Mouse (Mus musculus): ENCODE measurements around the gene Cdkn2c.

GRCm38 (mm10) chr4:109670213-109670612 is 3.2 kb upstream of the Cdkn2c start:
- TF ChIP-seq CTCF (conservative IDR thresholded peaks at IDR 0.05; ENCODE audit: low read length) (no peak; the same call in 1 of the 2 replicates), POU5F1 (IDR thresholded peaks at IDR 0.05; ENCODE audit: borderline replicate concordance, low read length) (no peak), NANOG (IDR thresholded peaks at IDR 0.05; ENCODE audit: borderline replicate concordance, low read length) (no peak)
